Mouse (Mus musculus) embryonic facial prominence, embryonic 12.5 days (tissue): ENCODE results near the gene Tfam. TPM values are rescaled to one million over a fixed set of nuclear protein-coding genes. Genes with fewer than 3 reads are reported as not detected.
A peak's percentile ranks its signal among the peaks of the same experiment; 100 is the strongest.

ENCODE experiments used
- ATAC-seq: fragments of 200-750 bp; cut with Nextera tagmentation; 2 replicates; pipeline ENCODE4 v1.8.0; 2017; ENCODE audit not compliant: insufficient number of reproducible peaks, insufficient read depth, low FRiP score, low TSS enrichment
- H3K27ac ChIP-seq: fragments of 300-500 bp; sonication (generic); 2 replicates; pipeline ENCODE4 v1.5.1; 2016; ENCODE audit warnings: mild to moderate bottlenecking
- H3K27me3 ChIP-seq: fragments of 300-500 bp; sonication (generic); 2 replicates; pipeline ENCODE4 v1.6.1; 2016; ENCODE audit warnings: mild to moderate bottlenecking, moderate library complexity
- H3K36me3 ChIP-seq: fragments of 300-500 bp; sonication (generic); 2 replicates; pipeline ENCODE4 v1.6.1; 2016; ENCODE audit warnings: mild to moderate bottlenecking
- H3K4me1 ChIP-seq: fragments of 300-500 bp; sonication (generic); 2 replicates; pipeline ENCODE4 v1.6.1; 2016
- H3K4me2 ChIP-seq: fragments of 300-500 bp; sonication (generic); replicated peaks from 2 replicates; pipeline ENCODE4 v1.6.1; 2016; ENCODE audit warnings: mild to moderate bottlenecking, moderate library complexity
- H3K4me3 ChIP-seq: fragments of 300-500 bp; sonication (generic); 2 replicates; pipeline ENCODE4 v1.5.1; 2016; ENCODE audit warnings: mild to moderate bottlenecking
- H3K9ac ChIP-seq: fragments of 300-500 bp; sonication (generic); 2 replicates; pipeline ENCODE4 v1.6.1; 2016; ENCODE audit warnings: mild to moderate bottlenecking, moderate library complexity
- H3K9me3 ChIP-seq: fragments of 300-500 bp; sonication (generic); 2 replicates; pipeline ENCODE4 v1.6.1; 2016; ENCODE audit warnings: mild to moderate bottlenecking, moderate library complexity
- WGBS: fragments of 180-500 bp; shearing (Covaris S2); methylation state at CpG from one replicate; pipeline ENCODE4 v1.1.7; 2016; 5-methylcytosine and 5-hydroxymethylcytosine counted together
- polyA plus RNA-seq: library from polyadenylated mRNA; unstranded; fragments of >200 nt; fragmentation: Nextera tagmentation; extraction: Ambion mirVana; gene quantifications from 2 replicates; pipeline ENCODE4 v1.2.1, GENCODE M21; 2016

Gene Tfam
- polyA plus RNA-seq, 1 experiment from 2014 or later = 88.8 TPM

DNA sequence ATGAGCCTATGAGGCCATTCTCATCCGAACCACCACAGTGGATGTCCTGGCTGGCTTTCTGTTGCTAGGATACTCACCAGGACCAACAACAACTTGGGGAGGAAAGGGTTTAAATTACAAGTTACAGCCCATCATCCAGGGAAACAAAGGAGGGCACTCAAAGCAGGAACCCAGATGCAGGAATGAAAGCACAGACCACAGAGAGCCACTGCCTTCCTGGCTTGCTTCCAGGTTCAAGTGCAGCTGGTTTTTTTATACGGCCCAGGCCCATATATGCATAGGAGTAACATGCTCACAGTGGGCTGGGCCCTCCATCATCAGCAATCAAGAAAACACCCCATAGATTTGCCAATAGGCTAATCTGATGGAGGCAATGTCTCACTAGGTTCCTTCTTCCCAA lies 15.4 kb downstream of the Tfam start:
- no peak for ATAC-seq
- H3K27ac ChIP-seq = no peak overlapping the region
- H3K9ac ChIP-seq = no peak overlapping the region
- H3K4me1 ChIP-seq = no peaks in the 10 kb centered on the region
- no peak overlapping the region for H3K4me2 ChIP-seq
- 87% methylated on average over 2 of the region's 2 CpGs for WGBS
- peaks cover 36% of the 10 kb centered on the region for H3K36me3 ChIP-seq
- no peaks in the 10 kb centered on the region for H3K27me3 ChIP-seq
- no peak overlapping the region for H3K4me3 ChIP-seq
- H3K9me3 ChIP-seq = no peaks in the 10 kb centered on the region

DNA sequence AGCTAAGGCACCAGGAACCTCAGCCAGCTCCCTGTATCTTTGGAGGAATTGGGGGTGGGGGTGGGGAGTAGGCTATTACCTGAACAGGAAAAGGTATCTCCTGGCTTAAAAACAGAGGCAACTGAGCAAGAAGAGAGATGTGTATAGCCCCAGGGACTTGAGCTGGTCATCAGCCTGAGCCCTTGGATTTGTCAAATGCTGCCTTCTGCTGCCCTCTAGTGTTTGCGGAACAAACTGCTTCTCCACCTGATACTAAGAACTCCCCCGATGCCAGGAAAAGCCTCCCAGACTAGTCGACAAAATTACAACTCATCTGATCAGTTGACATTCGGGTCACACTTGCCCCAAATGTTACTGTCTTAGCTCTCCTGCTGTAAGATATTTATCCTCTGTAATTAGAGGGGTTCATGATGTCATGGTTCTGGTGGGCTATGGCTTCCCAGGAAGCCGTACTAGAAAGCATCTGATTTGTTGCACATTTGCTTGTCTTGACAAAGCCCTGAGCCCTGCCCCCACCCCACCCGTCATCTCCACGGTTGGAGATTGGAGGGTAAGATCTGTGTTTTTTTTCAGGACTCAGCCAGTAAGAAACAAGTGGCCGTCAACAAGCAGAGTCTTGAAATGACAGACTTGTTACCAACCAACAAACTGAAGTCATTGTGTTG lies 19.7 kb downstream of the Tfam start:
- 13% methylated on average over 8 of the region's 8 CpGs for WGBS
- Histone ChIP-seq H3K36me3 (peaks cover 12% of the 10 kb centered on the region), H3K27me3 (no peaks in the 10 kb centered on the region), H3K4me1 (no peaks in the 10 kb centered on the region), H3K9me3 (no peaks in the 10 kb centered on the region), H3K4me3 (no peak overlapping the region), H3K27ac (no peak overlapping the region), H3K4me2 (0 out of 2 replicates have a peak overlapping the region, but pooled peaks have one; percentile 12), H3K9ac (no peak overlapping the region)
- ATAC-seq = no peak

DNA sequence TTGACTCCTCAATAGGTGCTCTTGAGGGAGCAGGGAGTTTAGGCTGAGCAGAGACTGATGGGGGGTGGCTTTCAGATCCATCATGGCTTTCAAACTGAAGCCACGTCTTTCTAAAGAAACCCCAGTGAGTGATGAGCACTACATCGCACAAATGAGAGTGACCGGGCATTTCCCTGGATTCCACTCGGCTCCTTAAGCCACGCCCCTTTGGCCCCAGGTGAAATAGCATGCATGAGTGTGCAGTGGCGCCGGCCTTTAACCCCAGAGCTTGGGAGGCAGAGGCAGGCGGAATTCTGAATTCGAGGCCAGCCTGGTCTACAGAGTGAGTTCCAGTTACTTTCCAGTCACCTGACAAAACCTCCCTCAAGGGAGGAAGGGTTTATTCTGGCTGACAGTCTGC lies 22.1 kb downstream of the Tfam start:
- Histone ChIP-seq H3K27ac (no peak overlapping the region), H3K27me3 (no peaks in the 10 kb centered on the region), H3K4me2 (no peak overlapping the region), H3K4me3 (no peak overlapping the region), H3K4me1 (no peaks in the 10 kb centered on the region), H3K9me3 (no peaks in the 10 kb centered on the region), H3K36me3 (no peaks in the 10 kb centered on the region), H3K9ac (no peak overlapping the region)
- WGBS = 76% methylated on average over 9 of the region's 9 CpGs
- no peak for ATAC-seq

DNA sequence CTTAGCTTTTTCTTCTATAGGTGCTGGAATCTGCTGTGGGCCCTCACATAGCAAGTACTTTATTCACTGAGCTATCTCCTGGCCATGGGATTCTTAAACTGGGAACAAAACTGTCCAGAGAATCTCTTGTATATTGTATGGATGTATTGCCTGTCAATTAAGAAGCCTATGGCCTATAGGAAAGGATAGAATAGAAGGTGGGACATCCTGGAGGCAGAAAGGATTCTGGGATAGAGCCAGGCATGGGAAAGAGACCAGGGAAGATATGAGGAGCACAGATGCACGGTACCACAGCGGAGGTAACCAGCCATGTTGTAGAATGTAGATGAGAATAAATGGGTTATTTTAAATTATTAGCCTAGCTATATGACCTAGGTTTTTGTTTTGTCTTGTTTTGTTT lies 36.6 kb downstream of the Tfam start:
- no peak overlapping the region for H3K4me3 ChIP-seq
- no peaks in the 10 kb centered on the region for H3K4me1 ChIP-seq
- H3K4me2 ChIP-seq = no peak overlapping the region
- no peaks in the 10 kb centered on the region for H3K27me3 ChIP-seq
- no peak overlapping the region for H3K9ac ChIP-seq
- no peak overlapping the region for H3K27ac ChIP-seq
- no peaks in the 10 kb centered on the region for H3K9me3 ChIP-seq
- 92% methylated on average over 2 of the region's 2 CpGs for WGBS
- ATAC-seq = no peak
- H3K36me3 ChIP-seq = no peaks in the 10 kb centered on the region

DNA sequence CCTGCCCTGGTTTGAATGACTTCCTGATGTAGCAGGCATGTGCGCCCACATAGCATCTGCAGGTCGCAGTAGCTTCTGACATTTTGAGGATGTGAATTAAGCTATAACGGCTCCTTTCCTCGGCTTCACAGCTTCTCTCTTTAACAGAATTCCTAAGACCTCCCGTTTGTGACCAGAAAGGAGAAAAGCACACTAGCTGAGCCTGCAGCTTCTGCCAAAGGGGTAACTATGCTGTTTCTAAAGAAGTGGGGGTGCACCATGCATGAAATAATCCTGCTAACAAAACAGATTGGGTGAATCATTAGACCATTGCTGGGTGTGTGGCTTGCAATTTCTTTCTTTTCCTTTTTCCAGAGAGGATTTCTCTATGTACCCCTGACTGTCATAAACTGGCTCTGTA lies 37.1 kb downstream of the Tfam start:
- Histone ChIP-seq H3K4me3 (no peak overlapping the region), H3K9ac (no peak overlapping the region), H3K27me3 (no peaks in the 10 kb centered on the region), H3K27ac (no peak overlapping the region), H3K9me3 (no peaks in the 10 kb centered on the region), H3K4me1 (no peaks in the 10 kb centered on the region), H3K36me3 (no peaks in the 10 kb centered on the region), H3K4me2 (no peak overlapping the region)
- ATAC-seq = no peak
- 69% methylated on average over 5 of the region's 5 CpGs for WGBS

DNA sequence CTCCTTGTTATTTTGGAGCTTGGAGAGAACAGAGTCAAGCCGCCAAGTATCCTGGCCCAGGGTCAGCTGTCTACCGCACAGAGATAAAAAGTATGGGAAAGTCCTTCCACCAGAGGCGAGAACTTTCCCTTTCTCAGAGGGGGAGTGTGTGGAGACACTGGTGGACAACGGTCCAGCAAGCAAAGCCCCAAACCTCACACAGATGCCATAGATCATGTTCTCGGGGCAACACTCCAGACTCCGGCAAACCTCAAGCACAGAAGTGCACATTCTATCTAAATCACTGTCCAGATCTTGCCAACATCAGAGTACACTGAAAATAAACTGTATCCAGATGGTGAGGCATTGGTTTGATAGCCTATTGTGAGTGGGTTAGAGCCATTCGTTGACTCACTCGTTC lies 39.4 kb downstream of the Tfam start:
- no peak overlapping the region for H3K9ac ChIP-seq
- H3K36me3 ChIP-seq = no peaks in the 10 kb centered on the region
- no peaks in the 10 kb centered on the region for H3K27me3 ChIP-seq
- no peaks in the 10 kb centered on the region for H3K4me1 ChIP-seq
- ATAC-seq = no peak
- H3K9me3 ChIP-seq = no peaks in the 10 kb centered on the region
- 88% methylated on average over 8 of the region's 8 CpGs for WGBS
- no peak overlapping the region for H3K4me3 ChIP-seq
- H3K4me2 ChIP-seq = no peak overlapping the region
- H3K27ac ChIP-seq = no peak overlapping the region

DNA sequence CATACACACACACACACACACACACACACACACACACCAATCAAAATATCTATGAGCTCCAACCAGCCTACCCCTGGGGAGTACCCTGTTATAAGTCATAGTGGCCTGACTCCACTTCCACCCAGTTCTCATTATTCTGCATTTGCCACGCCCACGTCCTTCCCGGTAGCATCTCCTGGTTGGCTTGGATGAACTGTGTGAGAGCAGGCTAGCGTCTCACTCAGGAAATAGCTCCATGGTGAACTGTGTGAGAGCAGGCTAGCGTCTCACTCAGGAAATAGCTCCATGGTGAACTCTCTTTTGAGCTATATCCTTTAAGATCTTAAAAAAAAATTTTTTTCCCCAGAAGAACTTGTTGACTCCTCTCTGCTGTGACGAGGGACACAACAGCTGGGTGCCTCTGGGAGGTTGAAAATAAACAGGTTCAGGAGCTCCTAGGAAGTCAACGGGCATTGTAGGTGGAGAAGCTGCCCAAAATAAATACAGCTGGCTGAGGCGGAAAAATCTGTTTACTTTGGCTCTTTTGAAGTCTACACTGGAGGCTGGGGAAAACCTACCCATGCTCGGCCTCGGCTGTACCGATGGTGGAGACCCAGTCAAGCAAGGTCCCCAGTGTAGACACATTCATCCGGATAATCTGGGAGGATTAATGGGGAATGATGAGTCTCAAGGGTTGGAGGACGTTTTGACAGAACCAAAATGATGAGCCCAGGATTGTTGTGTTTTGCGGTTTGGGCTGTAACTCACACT lies 40.9 kb downstream of the Tfam start:
- WGBS = 72% methylated on average over 14 of the region's 14 CpGs

DNA sequence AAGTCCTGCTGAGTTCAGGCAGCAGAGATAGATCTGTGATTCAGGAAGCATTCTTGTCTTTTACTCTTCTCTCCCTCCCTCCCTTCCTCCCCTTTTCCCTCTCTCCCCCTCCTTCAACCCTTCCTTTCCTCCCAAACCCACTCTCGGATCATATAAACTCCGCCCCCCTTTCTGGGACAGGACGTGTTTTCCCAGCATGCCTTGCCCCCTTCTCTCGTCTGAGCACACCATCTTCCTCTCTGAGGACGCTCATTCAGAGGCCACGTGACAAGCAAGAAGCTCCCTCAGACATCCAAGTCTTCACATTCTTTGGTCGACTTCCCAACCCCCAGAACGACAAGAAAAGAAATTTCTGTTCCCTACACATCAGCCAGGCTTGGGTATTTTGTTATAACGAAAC lies 42.6 kb downstream of the Tfam start:
- H3K27ac ChIP-seq = no peak overlapping the region

More for the DNA sequence above, 40.9 kb downstream of the Tfam start:
- no peaks in the 10 kb centered on the region for H3K4me1 ChIP-seq
- H3K9me3 ChIP-seq = no peaks in the 10 kb centered on the region
- no peaks in the 10 kb centered on the region for H3K36me3 ChIP-seq
- ATAC-seq = no peak
- no peak overlapping the region for H3K27ac ChIP-seq
- no peak overlapping the region for H3K4me3 ChIP-seq
- H3K4me2 ChIP-seq = no peak overlapping the region
- no peaks in the 10 kb centered on the region for H3K27me3 ChIP-seq
- H3K9ac ChIP-seq = no peak overlapping the region

DNA sequence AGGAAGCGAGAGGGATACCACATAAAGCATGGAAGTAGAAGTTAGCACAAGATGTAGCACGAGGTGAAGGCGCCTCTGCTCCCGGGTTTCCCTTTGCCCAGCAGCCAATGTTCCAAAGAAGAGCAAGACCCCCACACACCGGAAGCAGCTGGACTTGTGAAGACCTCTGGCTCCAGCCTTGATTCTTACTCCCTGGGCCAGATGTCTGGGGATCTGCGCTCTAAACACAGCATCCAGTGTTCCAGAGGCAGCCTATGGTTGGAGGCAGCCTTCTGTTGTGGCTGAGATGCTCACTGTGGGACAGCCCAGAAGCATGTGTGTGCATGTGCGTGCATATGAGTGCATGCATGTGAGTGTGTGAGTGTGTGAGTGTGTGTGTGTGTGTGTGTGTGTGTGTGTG lies 43.4 kb downstream of the Tfam start:
- Histone ChIP-seq H3K4me1 (no peaks in the 10 kb centered on the region), H3K9ac (no peak overlapping the region), H3K27me3 (no peaks in the 10 kb centered on the region), H3K9me3 (no peaks in the 10 kb centered on the region), H3K4me3 (no peak overlapping the region), H3K27ac (no peak overlapping the region), H3K36me3 (no peaks in the 10 kb centered on the region), H3K4me2 (no peak overlapping the region)
- no peak for ATAC-seq
- 73% methylated on average over 7 of the region's 7 CpGs for WGBS

More for the DNA sequence above, 42.6 kb downstream of the Tfam start:
- no peak overlapping the region for H3K4me3 ChIP-seq
- no peaks in the 10 kb centered on the region for H3K27me3 ChIP-seq
- H3K36me3 ChIP-seq = no peaks in the 10 kb centered on the region
- WGBS = 49% methylated on average over 9 of the region's 9 CpGs
- H3K4me2 ChIP-seq = peak overlapping the region; percentile 8
- H3K9me3 ChIP-seq = no peaks in the 10 kb centered on the region
- H3K4me1 ChIP-seq = no peaks in the 10 kb centered on the region
- no peak for ATAC-seq
- H3K9ac ChIP-seq = no peak overlapping the region

DNA sequence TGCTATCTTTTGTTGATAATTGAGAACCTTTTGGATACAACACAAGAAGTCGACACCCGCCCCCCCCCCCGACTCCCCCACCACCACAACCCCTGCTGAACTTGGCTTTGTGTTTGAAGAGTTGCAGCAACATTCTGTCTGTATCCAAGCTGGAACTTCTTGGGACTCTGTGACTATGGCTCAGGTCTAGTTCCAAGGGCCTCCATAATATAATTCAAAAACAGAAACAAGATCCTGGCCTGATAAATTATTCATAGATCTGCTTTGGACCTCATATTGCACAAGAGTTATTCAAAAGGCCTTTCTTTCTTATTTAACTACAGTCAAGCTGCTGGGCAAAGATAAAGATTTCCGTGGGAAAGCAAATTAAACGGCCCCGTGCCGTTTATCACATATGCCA lies 44.8 kb downstream of the Tfam start:
- Histone ChIP-seq H3K4me1 (no peaks in the 10 kb centered on the region), H3K27me3 (no peaks in the 10 kb centered on the region), H3K4me3 (no peak overlapping the region), H3K36me3 (no peaks in the 10 kb centered on the region), H3K4me2 (no peak overlapping the region), H3K9ac (no peak overlapping the region), H3K27ac (no peak overlapping the region), H3K9me3 (no peaks in the 10 kb centered on the region)
- no peak for ATAC-seq
- WGBS = 71% methylated on average over 7 of the region's 7 CpGs

DNA sequence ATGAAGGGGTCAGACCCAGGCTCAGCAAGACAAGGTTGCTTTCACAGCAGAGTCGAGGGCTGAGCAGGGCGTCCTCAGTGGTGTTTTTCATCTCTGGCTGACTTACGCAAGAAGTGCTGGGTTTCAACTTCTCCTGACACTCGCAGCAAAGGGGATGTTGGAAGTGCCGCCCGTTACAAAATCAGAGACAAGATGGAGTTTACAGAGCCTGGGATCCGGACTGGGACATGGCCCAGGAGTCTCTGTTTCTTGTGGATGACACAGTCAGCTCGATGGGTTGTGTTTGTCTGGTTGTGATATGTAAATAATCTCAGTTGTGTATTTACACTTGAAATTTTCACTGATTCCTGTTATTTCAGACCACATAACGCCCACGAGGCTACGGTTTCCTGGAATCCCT lies 45.2 kb downstream of the Tfam start:
- no peak for ATAC-seq
- Histone ChIP-seq H3K9ac (no peak overlapping the region), H3K4me3 (no peak overlapping the region), H3K4me2 (no peak overlapping the region), H3K27ac (no peak overlapping the region), H3K4me1 (no peaks in the 10 kb centered on the region), H3K27me3 (no peaks in the 10 kb centered on the region), H3K36me3 (no peaks in the 10 kb centered on the region), H3K9me3 (no peaks in the 10 kb centered on the region)
- 72% methylated on average over 11 of the region's 11 CpGs for WGBS

DNA sequence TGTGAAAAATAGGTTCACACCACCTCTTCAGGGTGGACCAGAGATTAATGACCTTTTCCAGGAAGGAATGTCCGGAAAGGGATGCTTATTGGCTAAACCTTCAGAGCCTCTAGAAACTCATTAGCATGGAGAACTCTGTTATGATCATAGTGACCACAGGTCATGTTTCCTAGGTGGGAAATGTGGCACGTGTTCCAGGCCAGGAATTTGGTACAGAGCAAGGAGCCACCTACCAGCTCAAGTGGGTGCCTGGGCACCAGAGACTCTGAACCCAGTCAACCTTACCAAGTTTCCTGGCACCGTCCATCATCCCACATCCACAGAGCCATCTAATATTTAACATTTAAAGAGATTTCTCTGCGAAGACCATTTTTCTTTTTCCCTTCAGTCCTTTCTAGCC lies 49.4 kb downstream of the Tfam start:
- H3K27ac ChIP-seq = no peak overlapping the region
- ATAC-seq = no peak
- no peak overlapping the region for H3K4me3 ChIP-seq
- H3K4me1 ChIP-seq = 0 out of 2 replicates have a peak, but pooled peaks cover 3% of the 10 kb centered on the region
- no peak overlapping the region for H3K9ac ChIP-seq
- no peaks in the 10 kb centered on the region for H3K36me3 ChIP-seq
- WGBS = 89% methylated on average over 4 of the region's 4 CpGs
- H3K27me3 ChIP-seq = no peaks in the 10 kb centered on the region
- no peaks in the 10 kb centered on the region for H3K9me3 ChIP-seq
- no peak overlapping the region for H3K4me2 ChIP-seq
